Mouse (Mus musculus): ENCODE data around the gene Spock1. TPM values are rescaled to one million over a fixed set of nuclear protein-coding genes. Genes with fewer than 3 reads are reported as not detected.

Spock1 gene
- polyA plus RNA-seq, 1 experiment from 2014 or later, result 1.2 TPM

DNA sequence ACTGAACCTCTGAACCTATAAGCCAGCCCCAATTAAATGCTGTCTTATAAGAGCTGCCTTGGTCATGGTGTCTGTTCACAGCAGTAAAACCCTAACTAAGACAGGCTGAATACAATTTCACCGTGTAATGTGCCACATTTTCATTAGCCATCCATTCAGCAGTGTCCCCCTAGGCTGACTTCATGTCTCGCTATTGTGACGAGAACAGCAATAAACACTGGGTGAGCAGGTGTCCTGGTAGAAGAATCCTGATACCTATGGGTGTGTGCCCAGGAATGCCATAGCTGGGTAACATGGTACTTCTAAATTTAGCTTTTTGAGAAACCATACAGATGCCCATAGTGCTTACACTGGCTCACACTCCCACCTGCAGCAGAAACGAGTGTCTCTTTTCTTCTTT lies 500.5 kb downstream of the Spock1 start:
- DNase-seq (ENCODE audit: low spot score), result no peak

DNA sequence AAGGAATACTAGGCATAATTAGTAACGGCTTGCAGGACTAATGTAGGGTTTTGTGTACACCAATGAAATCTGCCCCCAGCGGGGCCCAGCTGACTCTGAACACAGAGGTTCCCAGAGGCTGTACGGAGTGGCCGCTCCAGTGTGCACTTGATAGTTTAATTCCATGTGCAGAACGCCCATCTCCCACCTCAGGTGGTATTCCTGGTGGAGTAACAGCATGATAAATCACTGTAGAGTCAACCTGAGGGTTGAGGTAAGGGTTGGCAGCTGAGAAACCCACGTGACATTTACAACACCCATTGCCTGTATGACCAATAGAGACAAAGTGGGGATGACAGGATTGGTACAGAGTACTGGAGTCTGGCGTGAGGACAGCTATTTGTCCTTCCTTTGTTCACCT lies 505.7 kb downstream of the Spock1 start:
- Histone ChIP-seq H3K9me3 (ENCODE audit: control insufficient read depth, low read length) (no peaks in the 10 kb centered on the region), H3K4me2 (ENCODE audit: low read depth, severe bottlenecking) (no peak overlapping the region), H3K4me1 (ENCODE audit: control insufficient read depth, insufficient read depth, low read length) (no peaks in the 10 kb centered on the region), H3K36me3 (ENCODE audit: control insufficient read depth, insufficient read depth, low read length) (no peaks in the 10 kb centered on the region), H3K27me3 (ENCODE audit: control insufficient read depth, insufficient read depth, low read length) (no peaks in the 10 kb centered on the region), H3K9ac (ENCODE audit: low read length) (no peak overlapping the region), H3K27ac (replicated peaks; ENCODE audit: low read depth, low read length) (no peak overlapping the region), H3K4me3 (ENCODE audit: low read depth, low read length) (no peak overlapping the region)
- no peak for ATAC-seq (ENCODE audit: insufficient number of reproducible peaks, low FRiP score, low TSS enrichment, low read depth)
- WGBS, result 83% methylated on average over 7 of the region's 7 CpGs
- DNase-seq (ENCODE audit: low spot score), result no peak

More for the DNA sequence above, 500.5 kb downstream of the Spock1 start:
- Histone ChIP-seq H3K27ac (replicated peaks; ENCODE audit: low read depth, low read length) (no peak overlapping the region), H3K36me3 (ENCODE audit: control insufficient read depth, insufficient read depth, low read length) (no peaks in the 10 kb centered on the region), H3K27me3 (ENCODE audit: control insufficient read depth, insufficient read depth, low read length) (no peaks in the 10 kb centered on the region), H3K4me3 (ENCODE audit: low read depth, low read length) (no peak overlapping the region), H3K4me1 (ENCODE audit: control insufficient read depth, insufficient read depth, low read length) (no peaks in the 10 kb centered on the region), H3K9ac (ENCODE audit: low read length) (no peak overlapping the region), H3K9me3 (ENCODE audit: control insufficient read depth, low read length) (no peaks in the 10 kb centered on the region), H3K4me2 (ENCODE audit: low read depth, severe bottlenecking) (no peak overlapping the region)
- 82% methylated on average over 4 of the region's 4 CpGs for WGBS
- ATAC-seq (ENCODE audit: insufficient number of reproducible peaks, low FRiP score, low TSS enrichment, low read depth), result no peak

DNA sequence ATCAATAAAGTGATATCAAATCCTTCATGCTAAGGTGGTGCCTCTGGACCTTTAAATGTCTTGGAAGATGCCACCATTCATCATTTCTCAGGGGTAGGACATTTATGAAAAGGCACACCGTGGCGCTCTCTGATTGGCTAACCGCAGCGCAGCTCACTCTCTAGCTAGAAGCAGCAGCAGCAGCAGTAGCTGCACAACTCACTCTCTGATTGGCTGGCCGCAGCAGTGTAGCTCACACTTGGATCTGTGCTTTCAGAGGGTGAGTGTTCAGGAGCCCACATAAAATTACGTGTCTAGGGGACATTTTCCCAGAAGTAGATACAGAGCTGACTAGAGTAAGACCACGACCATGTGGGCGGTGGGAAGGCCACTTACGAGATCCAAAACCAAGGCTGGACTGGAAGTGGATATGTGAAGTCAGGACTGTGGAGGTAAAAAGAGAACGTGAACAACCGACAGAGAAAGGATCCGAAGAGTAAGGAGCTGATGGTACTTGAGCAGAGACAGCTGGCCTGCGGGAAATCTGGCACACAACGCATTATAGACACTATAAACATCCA lies 535.9 kb downstream of the Spock1 start:
- WGBS, result 93% methylated on average over 14 of the region's 14 CpGs
- no peaks in the 10 kb centered on the region for H3K4me1 ChIP-seq (ENCODE audit: control insufficient read depth, insufficient read depth, low read length)
- H3K9me3 ChIP-seq (ENCODE audit: control insufficient read depth, low read length), result no peaks in the 10 kb centered on the region
- no peak overlapping the region for H3K4me3 ChIP-seq (ENCODE audit: low read depth, low read length)
- no peak overlapping the region for H3K4me2 ChIP-seq (ENCODE audit: low read depth, severe bottlenecking)
- no peak for ATAC-seq (ENCODE audit: insufficient number of reproducible peaks, low FRiP score, low TSS enrichment, low read depth)
- no peak for DNase-seq (ENCODE audit: low spot score)
- H3K9ac ChIP-seq (ENCODE audit: low read length), result no peak overlapping the region
- no peaks in the 10 kb centered on the region for H3K27me3 ChIP-seq (ENCODE audit: control insufficient read depth, insufficient read depth, low read length)
- H3K27ac ChIP-seq (replicated peaks; ENCODE audit: low read depth, low read length), result no peak overlapping the region
- H3K36me3 ChIP-seq (ENCODE audit: control insufficient read depth, insufficient read depth, low read length), result no peaks in the 10 kb centered on the region

Other genes starting within 250 kb of the Spock1 start
- 3.5 and 3.8 TPM in 2 replicates for gene Klhl3, start 205.3 kb upstream of the Spock1 start, polyA plus RNA-seq (2014; fragmentation: Nextera tagmentation; extraction: Ambion mirVana)
- 50.6 and 54.5 TPM in 2 replicates for gene Hnrnpa0, start 220.2 kb upstream of the Spock1 start, polyA plus RNA-seq (2014; fragmentation: Nextera tagmentation; extraction: Ambion mirVana)
- gene Idnk, start 249.3 kb upstream of the Spock1 start, polyA plus RNA-seq (2014; fragmentation: Nextera tagmentation; extraction: Ambion mirVana), result 39.4 and 42.1 TPM in 2 replicates

All from limb, embryonic 11.5 days (tissue).